Mouse (Mus musculus) kidney, adult 8-10 months (tissue): ENCODE data around the gene Ube2l6.

Experiments used
- DNase-seq, 2 experiments: peaks; one replicate each; pipeline ENCODE4 v3.0.0; 2022

Ube2l6 gene

GRCm38 (mm10) chr2:84798493-84798921 is at the start of gene Ube2l6:
TSS of gene Ube2l6 (plus strand) at chr2:84798828.
- DNase-seq, result peak; percentile 47 to 60

- DNase-seq, result no peak
These were observed 48.5 kb upstream of the Ube2l6 start for GRCm38 (mm10) chr2:84750115-84750514.

GRCm38 (mm10) chr2:84756245-84756644 is 42.4 kb upstream of the Ube2l6 start:
- peak; percentile 76 to 80 for DNase-seq

- DNase-seq, result no peak
These were observed 41.5 kb upstream of the Ube2l6 start for GRCm38 (mm10) chr2:84757026-84757682.

GRCm38 (mm10) chr2:84758542-84759127 is 40.0 kb upstream of the Ube2l6 start:
- DNase-seq, result peak; percentile 57 to 59

- DNase-seq, result no peak
These were observed 37.9 kb upstream of the Ube2l6 start for GRCm38 (mm10) chr2:84760777-84761176.

- DNase-seq, result no peak
These were observed 37.3 kb upstream of the Ube2l6 start for GRCm38 (mm10) chr2:84761309-84761708.

GRCm38 (mm10) chr2:84761840-84762239 is 36.8 kb upstream of the Ube2l6 start:
- no peak for DNase-seq

- no peak for DNase-seq
These were observed 36.3 kb upstream of the Ube2l6 start for GRCm38 (mm10) chr2:84762295-84762694.

GRCm38 (mm10) chr2:84762818-84763217 is 35.8 kb upstream of the Ube2l6 start:
- no peak for DNase-seq

GRCm38 (mm10) chr2:84770501-84770900 is 28.1 kb upstream of the Ube2l6 start:
- no peak for DNase-seq

- DNase-seq, result no peak
These were observed 26.2 kb upstream of the Ube2l6 start for GRCm38 (mm10) chr2:84772454-84772853.

- DNase-seq, result no peak
These were observed 25.4 kb upstream of the Ube2l6 start for GRCm38 (mm10) chr2:84773195-84773594.

- DNase-seq, result peak; percentile 26 to 51
These were observed 23.9 kb upstream of the Ube2l6 start for GRCm38 (mm10) chr2:84774751-84775150.

- no peak for DNase-seq
These were observed 23.4 kb upstream of the Ube2l6 start, which contains the start of gene Serping1 for GRCm38 (mm10) chr2:84775241-84775640. TSS of gene Serping1 (minus strand) at chr2:84775444.

GRCm38 (mm10) chr2:84775665-84776064 is 23.0 kb upstream of the Ube2l6 start:
- no peak for DNase-seq

- no peak for DNase-seq
These were observed 20.9 kb upstream of the Ube2l6 start for GRCm38 (mm10) chr2:84777706-84778105.

GRCm38 (mm10) chr2:84779210-84779609 is 19.4 kb upstream of the Ube2l6 start:
- DNase-seq, result no peak

- DNase-seq, result no peak
These were observed 15.3 kb upstream of the Ube2l6 start for GRCm38 (mm10) chr2:84783315-84783714.

- DNase-seq, result no peak
These were observed 14.6 kb upstream of the Ube2l6 start for GRCm38 (mm10) chr2:84783840-84784566.

- no peak for DNase-seq
These were observed 10.3 kb upstream of the Ube2l6 start for GRCm38 (mm10) chr2:84788316-84788715.

GRCm38 (mm10) chr2:84790418-84790817 is 8.2 kb upstream of the Ube2l6 start:
- DNase-seq, result no peak

GRCm38 (mm10) chr2:84792516-84792915 is 6.1 kb upstream of the Ube2l6 start:
- DNase-seq, result no peak

- no peak for DNase-seq
These were observed 5.5 kb upstream of the Ube2l6 start for GRCm38 (mm10) chr2:84793154-84793553.
